Mouse (Mus musculus) left cerebral cortex, postnatal 14 days (tissue): ENCODE results near the gene Lsmem1. TPM values are rescaled to one million over a fixed set of nuclear protein-coding genes. Genes with fewer than 3 reads are reported as not detected.

Experiments used
- DNase-seq, 2 experiments: peaks; one replicate each; pipeline ENCODE4 v3.0.0; 2021 to 2022; ENCODE audit warnings: low spot score in 2 of 2, mixed read lengths in 1 of 2
- intact Hi-C: fragments of 180-260 bp; cut with DNase I; formaldehyde crosslinking; loops from one replicate; pipeline ENCODE4 v1.15.1; 2025
- microRNA-seq, 2 experiments: library from miRNA; unstranded; fragments of <30 nt; microRNA quantifications; one replicate each; pipeline ENCODE4 v1.2.0; 2022
- total RNA-seq, 2 experiments: library from RNA; stranded (reverse); gene quantifications; 2 replicates each; pipeline ENCODE4 v1.2.3; 2021

Gene Lsmem1
- total RNA-seq, 2 experiments from 2014 or later: 0.97 to 1.1 TPM

DNA sequence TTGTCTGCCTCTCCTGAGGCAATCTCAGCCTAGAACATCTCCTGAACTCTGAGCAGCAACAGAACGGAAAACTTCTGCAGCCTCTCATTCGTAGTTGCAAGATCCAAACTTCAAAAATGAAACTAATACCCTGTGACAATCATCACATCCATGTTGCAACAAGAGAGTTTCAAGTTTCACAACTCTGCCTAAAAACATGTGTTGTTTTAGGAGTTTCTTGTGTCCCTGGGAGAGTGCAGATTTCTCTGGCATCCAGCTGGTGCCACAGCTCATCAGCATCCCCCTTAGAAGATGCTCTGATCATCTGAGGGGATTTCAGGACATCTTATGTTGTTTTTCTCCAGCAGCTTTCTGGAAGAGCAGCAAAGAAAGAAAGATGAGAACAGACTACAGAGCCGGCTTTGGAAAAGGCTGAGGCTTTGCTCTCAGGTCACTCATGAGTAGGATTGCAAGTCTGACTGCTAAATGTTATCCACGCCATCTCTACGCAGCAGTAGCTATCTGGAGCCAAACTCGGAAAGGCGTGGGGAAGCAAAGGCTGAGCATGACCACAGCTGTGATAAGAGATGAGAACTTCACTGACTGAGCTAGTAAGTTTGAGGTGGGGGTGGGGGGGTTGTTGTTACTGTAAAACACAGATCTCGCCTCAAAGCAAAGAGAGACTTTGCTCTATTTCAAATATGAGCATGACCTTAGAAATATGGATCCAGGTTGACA is 46.8 kb downstream of the Lsmem1 start:
- intact Hi-C loops: no loop called here
- no peak for DNase-seq

DNA sequence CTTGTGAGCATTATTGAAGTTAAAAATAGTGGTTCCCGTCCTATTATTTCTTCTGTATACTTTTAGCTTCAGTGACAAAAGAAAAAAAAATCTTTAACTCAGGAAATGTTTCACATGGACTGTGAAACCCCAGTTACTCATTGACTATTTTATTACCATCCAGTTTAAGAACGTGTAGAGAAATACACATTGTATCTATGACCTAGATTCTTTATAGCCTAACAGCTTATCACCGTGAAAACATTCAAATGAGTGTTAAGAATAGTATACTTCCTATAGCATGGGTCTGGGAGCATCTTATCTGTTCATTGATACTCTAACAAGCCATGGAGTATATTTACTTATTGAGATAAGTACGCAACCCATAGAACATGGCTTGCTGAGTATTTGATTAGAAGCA is 52.0 kb downstream of the Lsmem1 start:
- intact Hi-C loops: no loop called here
- no peak for DNase-seq

DNA sequence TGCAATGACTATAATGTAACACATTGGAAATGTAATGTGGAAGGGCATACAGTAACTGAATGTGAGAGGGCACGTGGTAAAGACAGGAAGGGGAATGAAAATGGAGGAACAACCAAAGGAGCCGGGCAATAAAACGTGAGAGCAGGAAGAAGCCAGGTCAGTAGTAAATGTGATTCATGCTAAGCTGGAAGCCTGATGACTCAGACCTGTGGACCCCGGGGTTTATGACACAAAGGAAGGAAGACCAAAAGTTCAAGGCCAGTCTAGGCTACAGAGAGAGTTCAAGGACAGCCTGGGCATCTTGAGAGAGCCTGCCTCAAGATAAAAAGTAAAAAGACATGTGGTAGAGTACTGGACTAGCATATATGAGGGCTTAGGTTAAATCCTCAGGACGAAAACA is 52.8 kb downstream of the Lsmem1 start:
- intact Hi-C loops: no loop called here

DNA sequence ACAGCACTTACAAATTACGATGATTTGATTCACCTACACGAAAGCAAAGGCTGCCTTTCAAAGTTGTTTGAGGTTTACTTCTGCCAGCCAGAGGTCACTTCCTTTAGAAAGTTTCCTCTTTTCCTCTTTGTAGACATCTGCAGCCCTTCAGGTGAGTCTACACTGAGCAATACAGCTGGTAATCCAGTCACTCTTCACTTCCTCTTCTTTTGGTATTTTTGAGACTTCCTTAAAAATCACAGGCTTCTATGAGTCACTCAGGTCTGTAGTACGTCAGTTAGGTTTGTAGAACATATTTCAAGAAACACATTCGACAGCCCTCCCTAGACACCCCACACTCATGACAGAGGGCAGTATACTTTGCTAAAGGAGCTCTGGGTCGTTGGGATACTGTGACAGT is 58.6 kb downstream of the Lsmem1 start:
- no peak for DNase-seq
- intact Hi-C loops: no loop called here

More for the DNA sequence above, 52.8 kb downstream of the Lsmem1 start:
- no peak for DNase-seq

DNA sequence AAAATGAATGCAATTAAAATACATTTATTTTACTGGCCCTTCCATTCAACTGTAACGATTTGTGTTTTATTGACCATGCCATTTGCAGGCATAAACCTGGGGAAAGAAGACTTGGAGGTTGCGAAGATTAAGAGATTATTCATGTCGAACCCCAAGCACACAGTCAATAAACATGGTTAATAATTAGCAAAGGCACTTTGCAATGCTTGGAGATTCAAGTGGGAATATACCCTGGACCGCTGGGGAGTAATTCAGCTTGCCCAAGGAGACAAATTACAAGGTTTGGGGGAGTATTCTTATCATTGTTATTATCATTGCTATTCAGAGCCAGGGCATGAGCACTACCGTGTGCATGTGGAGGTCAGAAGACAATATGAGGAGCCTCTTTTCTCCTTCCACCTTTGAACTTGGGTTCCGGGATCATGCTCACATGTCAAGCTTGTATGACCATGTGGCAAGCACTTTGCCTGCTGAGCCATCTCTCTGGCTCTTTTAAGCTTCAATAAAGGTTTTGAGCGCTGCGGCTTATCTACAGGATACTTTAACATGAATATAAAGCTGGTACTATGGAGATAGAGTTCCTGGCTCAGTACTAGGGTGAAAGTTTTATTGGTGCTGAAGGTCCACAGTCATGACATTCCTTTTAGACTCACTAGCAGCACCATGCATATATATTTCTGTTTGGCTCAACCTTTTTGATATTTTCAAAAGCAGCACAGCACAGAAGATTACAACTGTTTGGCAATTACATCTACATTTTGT is 59.6 kb downstream of the Lsmem1 start:
- DNase-seq: no peak
- intact Hi-C loops: no loop called here

DNA sequence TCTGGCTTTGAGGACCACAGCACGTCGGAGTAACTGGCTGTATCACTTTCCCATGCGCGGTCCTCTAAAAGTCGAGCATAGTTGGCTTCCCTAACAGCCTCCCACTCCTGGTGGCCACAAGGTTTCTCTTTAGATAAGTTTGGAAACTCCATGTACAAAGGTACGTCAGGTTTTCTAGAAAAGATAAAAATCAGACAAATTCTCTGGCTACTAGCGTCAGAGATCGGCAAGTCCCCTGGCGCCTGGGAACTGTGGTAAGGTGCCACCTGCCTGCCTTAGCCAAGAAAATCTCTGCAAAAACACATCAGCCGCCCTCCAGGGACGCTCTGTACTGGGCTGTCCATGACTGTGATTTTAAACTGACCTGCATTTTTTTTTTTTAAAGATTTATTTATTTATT is 64.8 kb downstream of the Lsmem1 start:
- no peak for DNase-seq
- intact Hi-C loops: no loop called here

DNA sequence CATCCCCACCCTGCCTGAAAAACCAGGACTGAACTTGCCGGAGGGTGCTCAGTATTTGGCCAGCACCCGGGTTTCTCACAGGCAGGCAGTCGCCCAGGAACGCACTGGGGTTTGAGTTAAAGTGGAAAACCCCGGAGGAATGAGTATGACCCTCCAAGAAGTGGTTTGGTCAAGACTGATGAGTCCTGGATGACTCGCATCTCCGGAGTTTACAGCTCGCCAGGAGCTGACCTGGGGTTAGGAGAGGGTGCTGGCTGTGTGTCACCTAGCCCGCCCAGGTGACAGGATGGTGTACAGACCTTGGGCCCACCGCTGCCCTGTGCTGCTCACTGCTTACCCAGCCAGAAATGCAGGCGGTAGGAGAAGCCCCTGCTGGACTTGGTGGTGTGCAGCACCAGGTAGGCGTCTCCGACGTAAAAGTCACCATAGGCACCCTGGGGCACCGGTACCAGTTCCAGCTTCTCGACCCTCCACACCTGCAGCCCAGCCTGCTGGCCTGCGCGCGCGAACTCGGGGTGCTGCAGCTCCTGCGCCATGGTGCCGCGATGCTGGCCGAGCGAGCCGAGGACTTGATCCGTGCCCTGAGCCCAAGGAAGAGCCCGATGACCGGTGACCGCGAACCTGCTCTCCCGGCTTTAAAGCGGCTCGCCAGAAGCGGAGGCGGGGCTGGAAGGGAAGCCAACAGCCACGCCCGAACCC is 65.6 kb downstream of the Lsmem1 start, which contains the start of gene Scin:
Gene Scin, minus strand, starts transcription at position 656 of the 699 bp plus-strand sequence.
- DNase-seq: no peak
- intact Hi-C loops: no loop called here

DNA sequence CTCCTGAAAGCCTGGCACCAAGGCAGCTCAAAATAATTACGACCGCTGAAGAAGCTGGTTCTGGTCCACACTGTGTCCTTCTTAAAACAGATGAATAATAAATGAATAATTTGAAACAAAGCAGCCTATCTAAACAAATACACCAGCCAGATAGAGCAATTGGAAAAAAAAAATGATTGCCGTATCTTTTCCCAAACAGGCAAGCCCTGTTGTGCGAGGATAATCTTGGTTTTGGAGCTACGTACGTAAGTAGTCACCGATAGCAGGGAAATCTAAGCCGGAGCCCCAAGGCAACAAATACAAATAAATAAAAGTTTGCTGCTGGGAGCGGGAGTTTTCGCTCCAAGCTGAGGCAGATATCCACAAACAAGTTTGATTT is 66.1 kb downstream of the Lsmem1 start:
- intact Hi-C loops: no loop called here
- DNase-seq: no peak

Small RNA genes within 50 kb of the gene (microRNA-seq; reads per million reads assigned to microRNA genes)
- gene Mir1938: 0.67 to 1.6 reads per million in 2 experiments

Other genes starting within 250 kb of the Lsmem1 start
- 10 to 100 TPM; 51.7 to 57.5 TPM for gene Arl4a, start 161.5 kb downstream of the Lsmem1 start, total RNA-seq
- gene Scin, start 65.3 kb downstream of the Lsmem1 start, total RNA-seq: under 1 TPM in 1 of 2 experiments, not detected in 1; 0.18 TPM
- 10 to 100 TPM; 85.0 to 91.1 TPM for gene Ifrd1, start 49.0 kb upstream of the Lsmem1 start, total RNA-seq
- 10 to 100 TPM; 19.9 to 20.9 TPM for gene Zfp277, start 246.4 kb upstream of the Lsmem1 start, total RNA-seq
- 10 to 100 TPM; 86.1 to 86.3 TPM for gene Dock4, start 246.5 kb upstream of the Lsmem1 start, total RNA-seq